Comparison of ENCODE assay signal across 33 mouse cellular contexts in the genomic region with DNA sequence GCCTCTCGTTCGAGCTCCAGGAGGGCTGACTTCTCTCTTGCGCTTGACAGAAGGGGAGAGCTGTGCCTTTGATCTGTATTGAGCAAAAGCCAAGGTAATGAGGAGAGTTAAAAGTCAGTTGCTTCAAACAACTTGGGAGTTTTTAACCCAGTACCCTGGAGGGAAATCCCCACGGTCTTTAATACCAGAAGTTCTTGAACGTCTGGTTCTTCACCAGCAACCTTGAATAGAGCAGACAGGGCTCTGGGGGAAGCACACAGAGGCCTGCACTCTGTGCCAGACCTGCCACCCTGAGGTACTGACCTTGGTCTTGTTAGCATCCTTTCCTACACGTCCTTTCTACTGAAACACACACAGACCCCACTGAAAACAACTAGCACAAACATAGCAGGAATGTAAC. TPM values are rescaled to one million over a fixed set of nuclear protein-coding genes. Genes with fewer than 3 reads are reported as not detected.
DNase-seq lines count a peak whose midpoint lies in the region; ATAC-seq and TF ChIP-seq lines count a peak whose summit lies in the region.
"Had no signal": no experiment of that assay in that cellular context is flagged by ENCODE, and none has a peak within 500 bp of the region (broad histone marks: within the 10 kb centered on the region; RNA-seq: fewer than 3 reads in every experiment).

No protein-coding gene starts in this region.

- peaks cover 10 to 29% of the 10 kb centered on the region in 2 experiments; a peak in 3 of 4 replicates for H3K4me1 ChIP-seq in CH12.LX (ENCODE audit: control insufficient read depth in 1 of 2, insufficient read depth in 2 of 2)
- H3K4me1 ChIP-seq: embryonic facial prominence, embryonic 12.5 days; embryonic facial prominence, embryonic 15.5 days; forebrain, embryonic 12.5 days; forebrain, embryonic 15.5 days; heart, embryonic 15.5 days; hindbrain, embryonic 10.5 days; hindbrain, embryonic 13.5 days had no signal

- no peak overlapping the region for H3K4me3 ChIP-seq in CH12.LX (replicated peaks in 1 of 3; ENCODE audit: low read depth in 2 of 3, low read length in 2 of 3, poor library complexity in 1 of 3)
- H3K4me3 ChIP-seq: embryonic facial prominence, embryonic 12.5 days; embryonic facial prominence, embryonic 15.5 days; forebrain, embryonic 12.5 days; forebrain, embryonic 15.5 days; heart, embryonic 15.5 days; hindbrain, embryonic 10.5 days; hindbrain, embryonic 13.5 days had no signal

- TF ChIP-seq POLR2A in CH12.LX (IDR thresholded peaks at IDR 0.05; ENCODE audit: low read depth, low read length), result 0 out of 2 replicates have a peak, but pooled peaks have one; percentile 18

- intact Hi-C loops in left cerebral cortex, postnatal 14 days (cut with DNase I), result no loop called here

- H3K9ac ChIP-seq in CH12.LX (ENCODE audit: insufficient read depth, low read depth), result peak overlapping the region; percentile 63
- H3K9ac ChIP-seq: embryonic facial prominence, embryonic 12.5 days; embryonic facial prominence, embryonic 15.5 days; forebrain, embryonic 12.5 days; forebrain, embryonic 15.5 days; heart, embryonic 15.5 days; hindbrain, embryonic 13.5 days had no signal

- TF ChIP-seq CTCF in CH12.LX (conservative IDR thresholded peaks at IDR 0.05 in 1 of 2, IDR thresholded peaks at IDR 0.05 in 1 of 2; ENCODE audit: low read depth in 2 of 2, low read length in 2 of 2), result no peak

- no peaks in the 10 kb centered on the region for H3K9me3 ChIP-seq in CH12.LX (replicated peaks; ENCODE audit: low read length)
- H3K9me3 ChIP-seq: embryonic facial prominence, embryonic 12.5 days; embryonic facial prominence, embryonic 15.5 days; forebrain, embryonic 12.5 days; forebrain, embryonic 15.5 days; heart, embryonic 15.5 days; hindbrain, embryonic 10.5 days; hindbrain, embryonic 13.5 days had no signal

- peaks cover 35 to 62% of the 10 kb centered on the region in 2 experiments for H3K36me3 ChIP-seq in CH12.LX (replicated peaks in 1 of 2; ENCODE audit: control insufficient read depth in 1 of 2, insufficient read depth in 1 of 2, low read length in 1 of 2)

- dilution Hi-C loops in CH12.LX (cut with MboI; ENCODE audit: extremely low pct_ligation_motif_present, extremely low pct_unique_long_range_greater_than_20kb, low sequenced_read_pairs), result no loop called here

- in situ Hi-C loops in CH12.LX (cut with MboI; ENCODE audit: low pct_ligation_motif_present, low pct_unique_long_range_greater_than_20kb, low sequenced_read_pairs), result no loop called here

- no peaks in the 10 kb centered on the region for H3K27me3 ChIP-seq in CH12.LX (replicated peaks)
- H3K27me3 ChIP-seq: embryonic facial prominence, embryonic 12.5 days; embryonic facial prominence, embryonic 15.5 days; forebrain, embryonic 12.5 days; forebrain, embryonic 15.5 days; heart, embryonic 15.5 days; hindbrain, embryonic 13.5 days had no signal

- H3K79me2 ChIP-seq in CH12.LX (replicated peaks; ENCODE audit: control insufficient read depth, extremely low read depth, insufficient read depth, poor library complexity, severe bottlenecking), result no peaks in the 10 kb centered on the region

- peak; percentile 28 for DNase-seq in adrenal gland, adult 2 months
- DNase-seq in adrenal gland, postnatal 25 days, result no peak
- peak; percentile 20 for DNase-seq in ovary, adult 18-20 months (ENCODE audit: low spot score)
- no peak for DNase-seq in ovary, postnatal 10 days (ENCODE audit: low spot score)
- DNase-seq in CH12.LX (ENCODE audit: extremely low read depth), result peak; percentile 70
- no peak for DNase-seq in left cerebral cortex, postnatal 14 days (ENCODE audit: low spot score in 2 of 2)
- DNase-seq: adrenal gland, adult 8-10 months; B cell, adult 2 months; cerebellum, adult 11 months; cerebellum, adult 2 months; cerebellum, adult 9-11 months; cerebellum, postnatal 25 days; gastrocnemius, postnatal 25 days; heart, postnatal 10 days; heart, postnatal 36 days; kidney, adult 11 months; kidney, adult 8-10 months had no signal

- peak overlapping the region; percentile 92 for H3K27ac ChIP-seq in CH12.LX (ENCODE audit: insufficient read depth, low read depth)
- H3K27ac ChIP-seq: embryonic facial prominence, embryonic 12.5 days; embryonic facial prominence, embryonic 15.5 days; forebrain, embryonic 12.5 days; forebrain, embryonic 15.5 days; heart, embryonic 15.5 days; hindbrain, embryonic 10.5 days; hindbrain, embryonic 13.5 days had no signal

- TF ChIP-seq EP300 in CH12.LX (IDR thresholded peaks at IDR 0.05; ENCODE audit: low read length), result peak; percentile 52

- no peak for ATAC-seq in erythroid progenitor cell, adult 5-6 weeks (replicated peaks; ENCODE audit: low FRiP score, poor library complexity, severe bottlenecking)
- ATAC-seq: forebrain, embryonic 15.5 days; hindbrain, embryonic 16.5 days had no signal

- TF ChIP-seq RAD21 in CH12.LX (IDR thresholded peaks at IDR 0.05; ENCODE audit: low read depth, low read length), result no peak; the same call in none of the 2 replicates

- peak overlapping the region; percentile 93 for H3K4me2 ChIP-seq in CH12.LX (ENCODE audit: insufficient read depth, low read depth, poor library complexity, severe bottlenecking)
- H3K4me2 ChIP-seq: embryonic facial prominence, embryonic 12.5 days; embryonic facial prominence, embryonic 15.5 days; forebrain, embryonic 12.5 days; forebrain, embryonic 15.5 days; heart, embryonic 11.5 days; heart, embryonic 15.5 days; hindbrain, embryonic 13.5 days had no signal

TF ChIP-seq in CH12.LX, 34 proteins besides CTCF, POLR2A, EP300 and RAD21:
- TF ChIP-seq UBTF (IDR thresholded peaks at IDR 0.05; ENCODE audit: low read depth, low read length) (0 out of 2 replicates have a peak, but pooled peaks have one; percentile 62), NRF1 (IDR thresholded peaks at IDR 0.05; ENCODE audit: low read depth, low read length) (no peak), SIN3A (IDR thresholded peaks at IDR 0.05; ENCODE audit: low read length) (peak; percentile 52; the same call in 1 of the 2 replicates), CHD1 (IDR thresholded peaks at IDR 0.05; ENCODE audit: low read depth, low read length) (0 out of 2 replicates have a peak, but pooled peaks have one; percentile 36), MAFK (IDR thresholded peaks at IDR 0.05; ENCODE audit: insufficient replicate concordance, low read length) (no peak), TCF12 (IDR thresholded peaks at IDR 0.05; ENCODE audit: low read depth, low read length) (peak; percentile 17; the same call in 1 of the 2 replicates), MEF2A (IDR thresholded peaks at IDR 0.05; ENCODE audit: borderline replicate concordance, low read depth, low read length) (peak; percentile 51; the same call in 1 of the 2 replicates), NELFE (IDR thresholded peaks at IDR 0.05; ENCODE audit: low read depth, low read length) (no peak)

RNA-seq across cellular contexts. Expression of a gene that starts 24.6 kb away (rescaled TPM):
- not detected for total RNA-seq in adrenal gland, adult 2 months (2021)
- polyA plus RNA-seq in adrenal gland, adult 2 months (2012; rRNA removed), result 0.11 TPM in 1 of 2 replicates, not detected in the other
- not detected in 2 replicates for total RNA-seq in adrenal gland, postnatal 25 days (2021)
- total RNA-seq in CH12.LX (2012; rRNA removed) (not detected in 2 replicates), CH12.LX (2014; rRNA removed) (not detected in 2 replicates)
- not detected in 2 replicates for polyA plus RNA-seq in CH12.LX (2012; ENCODE audit: insufficient read length, low read depth)
- not detected in 2 replicates for total RNA-seq in erythroid progenitor cell, adult 5-6 weeks (2015; ENCODE audit: low replicate concordance)
- total RNA-seq in erythroid progenitor cell, adult 5-6 weeks (2017; ENCODE audit: low replicate concordance), result not detected in 2 replicates
- total RNA-seq in left cerebral cortex, postnatal 14 days (2021), result not detected
- total RNA-seq: adrenal gland, adult 8-10 months; adrenal gland, postnatal 36 days; common myeloid progenitor, adult 5-6 weeks; gastrocnemius, adult 8-10 months; granulocyte monocyte progenitor cell, adult 5-6 weeks; heart, adult 8-10 months; heart, postnatal 10 days; heart, postnatal 36 days; MEL had no signal
- polyA plus RNA-seq: cerebellum, adult 2 months; forebrain, embryonic 12.5 days; forebrain, embryonic 15.5 days; heart, embryonic 11.5 days; heart, embryonic 15.5 days; hindbrain, embryonic 13.5 days; hindbrain, embryonic 16.5 days had no signal

RNA-seq across cellular contexts. Expression of a gene that starts 55.2 kb away (rescaled TPM):
- 10 to 100 TPM; 23.5 to 34.7 TPM for total RNA-seq in adrenal gland, adult 2 months (2021)
- 4.5 and 11.9 TPM in 2 replicates for polyA plus RNA-seq in adrenal gland, adult 2 months (2012; rRNA removed)
- total RNA-seq in adrenal gland, postnatal 25 days (2021), result 42.9 and 43.3 TPM in 2 replicates
- 14.5 and 15.4 TPM in 2 replicates for total RNA-seq in CH12.LX (2012; rRNA removed)
- 8.5 and 8.9 TPM in 2 replicates for total RNA-seq in CH12.LX (2014; rRNA removed)
- polyA plus RNA-seq in CH12.LX (2012; ENCODE audit: insufficient read length, low read depth), result 15.7 and 16.5 TPM in 2 replicates
- total RNA-seq in erythroid progenitor cell, adult 5-6 weeks (2015; ENCODE audit: low replicate concordance), result 18.0 and 23.5 TPM in 2 replicates
- total RNA-seq in erythroid progenitor cell, adult 5-6 weeks (2017; ENCODE audit: low replicate concordance), result 34.7 and 88.4 TPM in 2 replicates
- total RNA-seq in left cerebral cortex, postnatal 14 days (2021), result 10 to 100 TPM; 35.6 to 36.0 TPM

Comparison
In these comparisons a context has a peak if more than half of its experiments do, and no peak if none do; other contexts are left out.
1. DNase-seq: peak in adrenal gland, adult 2 months (single experiment), ovary, adult 18-20 months (single experiment) and CH12.LX (single experiment); none in adrenal gland, postnatal 25 days (single experiment), ovary, postnatal 10 days (single experiment) and left cerebral cortex, postnatal 14 days (0 of 2).